Mouse (Mus musculus) adrenal gland, adult 8-10 months (tissue): ENCODE results near the gene Gpx5. TPM values are rescaled to one million over a fixed set of nuclear protein-coding genes. Genes with fewer than 3 reads are reported as not detected.

Source experiments
- total RNA-seq, 4 experiments: library from RNA; stranded (reverse); gene quantifications; 2 replicates each; pipeline ENCODE4 v1.2.4; 2022

Gene Gpx5
- total RNA-seq, 4 experiments from 2014 or later, result not detected

Other genes with a start within 250 kb of the Gpx5 start
- not detected for gene Olfr1370, start 217.8 kb downstream of the Gpx5 start, total RNA-seq
- gene Olfr1369-ps1, start 181.2 kb downstream of the Gpx5 start, total RNA-seq, result not detected
- not detected for gene Olfr263, start 163.1 kb downstream of the Gpx5 start, total RNA-seq
- gene Olfr1368, start 146.9 kb downstream of the Gpx5 start, total RNA-seq, result not detected
- gene Trim27, start 113.3 kb downstream of the Gpx5 start, total RNA-seq, result 10 to 100 TPM; 46.8 to 54.3 (median 52.6) TPM
- not detected for gene Gpx6, start 19.4 kb upstream of the Gpx5 start, total RNA-seq
- gene Olfr1367, start 54.2 kb upstream of the Gpx5 start, total RNA-seq, result not detected
- 10 to 100 TPM in 3 of 4 experiments, 1 to 10 TPM in 1; 9.6 to 12.8 (median 11.1) TPM for gene Zscan12, start 70.1 kb upstream of the Gpx5 start, total RNA-seq
- gene Zkscan3, start 110.0 kb upstream of the Gpx5 start, total RNA-seq, result 10 to 100 TPM; 55.7 to 74.1 (median 68.0) TPM
- 1 to 10 TPM in 2 of 4 experiments, under 1 TPM in 2; 0.75 to 1.9 (median 1.1) TPM for gene Pgbd1, start 148.3 kb upstream of the Gpx5 start, total RNA-seq
- gene Zscan26, start 161.0 kb upstream of the Gpx5 start, total RNA-seq, result 10 to 100 TPM; 41.9 to 57.9 (median 51.1) TPM
- gene Nkapl, start 175.8 kb upstream of the Gpx5 start, total RNA-seq, result 1 to 10 TPM; 1.2 to 2.1 (median 1.8) TPM
- gene Zkscan4, start 186.2 kb upstream of the Gpx5 start, total RNA-seq, result 1 to 10 TPM; 2.5 to 4.9 (median 3.8) TPM
- not detected for gene Gm10065, start 186.7 kb upstream of the Gpx5 start, total RNA-seq
- 10 to 100 TPM in 2 of 4 experiments, 1 to 10 TPM in 2; 7.8 to 11.5 (median 10.3) TPM for gene AK157302, start 202.5 kb upstream of the Gpx5 start, total RNA-seq
- 10 to 100 TPM; 48.5 to 62.2 (median 55.3) TPM for gene Gm11273, start 208.7 kb upstream of the Gpx5 start, total RNA-seq
- 10 to 100 TPM; 20.4 to 30.2 (median 26.0) TPM for gene Zkscan8, start 238.4 kb upstream of the Gpx5 start, total RNA-seq